Mouse (Mus musculus) liver, embryonic 14.5 days (tissue): ENCODE measurements at regions not wholly inside any gene's neighbourhood (a gene's known extent, or its start where the extent isn't known, plus 50 kb on each side); places are given as distances from the start of the nearest gene placed in this dataset.

Experiments used
- ATAC-seq: fragments of 200-750 bp; cut with Nextera tagmentation; 2 replicates; pipeline ENCODE4 v1.8.0; 2017; ENCODE audit warnings: moderate number of reproducible peaks, mild to moderate bottlenecking, moderate library complexity; ENCODE audit not compliant: insufficient read depth
- DNase-seq, 3 experiments: peaks; one replicate each; pipeline ENCODE4 v3.0.0-alpha.2; 2012 to 2013; ENCODE audit warnings: low read depth in 3 of 3, low spot score in 3 of 3
- H3K27ac ChIP-seq: fragments of 300-500 bp; sonication (generic); 2 replicates; pipeline ENCODE4 v1.5.1; 2014; ENCODE audit warnings: moderate library complexity, mild to moderate bottlenecking, control low read depth, inconsistent platforms
- H3K27me3 ChIP-seq: fragments of 300-500 bp; sonication (generic); 2 replicates; pipeline ENCODE4 v1.6.1; 2014; ENCODE audit warnings: mild to moderate bottlenecking, low read length, moderate library complexity; ENCODE audit not compliant: control insufficient read depth, insufficient read depth
- H3K36me3 ChIP-seq: fragments of 300-500 bp; sonication (generic); replicated peaks from 2 replicates; pipeline ENCODE4 v1.6.1; 2014; ENCODE audit warnings: low read depth; ENCODE audit not compliant: control insufficient read depth, insufficient read depth
- H3K4me1 ChIP-seq, 2 experiments: fragments of 200-500 bp in 1 of 2; fragments of 300-500 bp in 1 of 2; sonication (generic) in 1 of 2; replicated peaks; 2 replicates each; pipeline ENCODE4 v1.6.1; 2012 to 2014; ENCODE audit warnings: antibody characterized with exemption in 1 of 2, inconsistent platforms in 1 of 2, low read length in 1 of 2; ENCODE audit not compliant: control insufficient read depth in 2 of 2, insufficient read depth in 2 of 2
- H3K4me2 ChIP-seq: fragments of 300-500 bp; sonication (generic); 2 replicates; pipeline ENCODE4 v1.6.1; 2014; ENCODE audit warnings: low read depth, mild to moderate bottlenecking, control low read depth, moderate library complexity
- H3K4me3 ChIP-seq, 2 experiments: fragments of 200-500 bp in 1 of 2; fragments of 300-500 bp in 1 of 2; sonication (generic) in 1 of 2; 2 replicates each; pipeline ENCODE4 v1.5.1; 2012 to 2014; ENCODE audit warnings: low read depth in 2 of 2, low read length in 2 of 2, mild to moderate bottlenecking in 2 of 2, control low read depth in 1 of 2, inconsistent platforms in 1 of 2, moderate library complexity in 1 of 2; ENCODE audit not compliant: insufficient read depth in 1 of 2
- H3K9ac ChIP-seq: fragments of 300-500 bp; sonication (generic); replicated peaks from 2 replicates; pipeline ENCODE4 v1.6.1; 2014; ENCODE audit warnings: mild to moderate bottlenecking, control low read depth, moderate library complexity
- H3K9me3 ChIP-seq: fragments of 300-500 bp; sonication (generic); 2 replicates; pipeline ENCODE4 v1.6.1; 2016; ENCODE audit warnings: low read length, mixed read lengths; ENCODE audit not compliant: control insufficient read depth
- CTCF ChIP-seq: IDR thresholded peaks from 2 replicates; pipeline ENCODE4 v1.5.1; 2016; ENCODE audit warnings: antibody characterized with exemption, low read depth, control low read depth
- EP300 ChIP-seq: IDR thresholded peaks from 2 replicates; pipeline ENCODE4 v1.6.1; 2016; ENCODE audit warnings: antibody characterized with exemption, low read depth
- WGBS: fragments of 180-500 bp; shearing (Covaris S2); extraction: QIAGEN DNeasy Blood & Tissue Kit; methylation state at CpG from one replicate; pipeline ENCODE4 v1.1.7; 2014; ENCODE audit not compliant: insufficient replicate concordance; 5-methylcytosine and 5-hydroxymethylcytosine counted together

DNA sequence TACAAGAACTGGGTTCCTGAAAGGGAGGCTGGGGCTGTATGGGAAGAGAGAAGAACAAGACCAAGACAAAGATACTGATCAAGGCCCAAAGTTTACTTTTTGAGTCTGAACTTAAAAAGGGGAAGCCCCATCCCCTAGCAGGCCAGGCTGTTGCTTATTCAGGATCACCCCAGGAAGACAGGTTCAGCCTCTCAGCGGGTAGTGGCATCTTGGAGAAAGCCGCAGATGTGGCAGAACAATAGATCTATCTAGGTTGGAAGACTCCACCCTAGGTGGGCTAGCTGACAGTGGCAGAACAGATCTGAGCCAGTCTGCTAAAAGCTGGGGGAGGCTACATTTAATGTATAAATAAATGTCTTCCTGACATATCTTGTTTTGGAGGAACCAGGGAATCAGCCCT, 450.8 kb downstream of the Bckdhb start:
- no peak for DNase-seq
- Histone ChIP-seq H3K4me2 (no peak overlapping the region), H3K9ac (no peak overlapping the region), H3K4me3 (no peak overlapping the region), H3K27me3 (no peaks in the 10 kb centered on the region), H3K4me1 (no peaks in the 10 kb centered on the region), H3K27ac (no peak overlapping the region), H3K9me3 (no peaks in the 10 kb centered on the region), H3K36me3 (no peaks in the 10 kb centered on the region)
- WGBS, result 49% methylated on average over 2 of the region's 2 CpGs
- ATAC-seq, result no peak
- TF ChIP-seq EP300 (no peak), CTCF (no peak)

DNA sequence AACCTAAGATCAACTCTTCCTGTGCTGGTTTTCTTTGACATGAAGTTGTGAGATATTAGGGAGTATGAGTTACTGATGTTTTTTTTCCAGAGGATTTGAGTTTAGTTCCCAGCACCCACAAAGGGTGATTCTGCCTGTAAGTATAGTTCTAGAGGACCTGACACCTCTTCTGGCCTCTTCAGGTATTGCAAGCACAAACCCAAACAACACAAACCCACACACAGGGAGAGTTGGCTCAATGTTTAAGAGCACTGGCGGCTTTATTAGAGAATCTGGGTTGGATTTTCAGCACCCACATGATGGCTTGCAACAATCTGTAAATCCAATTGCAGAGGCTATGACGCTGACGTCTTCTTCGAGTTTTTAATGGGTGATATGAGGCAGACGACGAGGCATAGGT, 451.7 kb downstream of the Bckdhb start:
- no peaks in the 10 kb centered on the region for H3K27me3 ChIP-seq
- H3K9ac ChIP-seq, result no peak overlapping the region
- no peak for TF ChIP-seq CTCF
- TF ChIP-seq EP300, result no peak
- H3K4me3 ChIP-seq, result no peak overlapping the region
- ATAC-seq (no peak), DNase-seq (no peak)
- no peaks in the 10 kb centered on the region for H3K36me3 ChIP-seq
- no peak overlapping the region for H3K4me2 ChIP-seq
- H3K9me3 ChIP-seq, result no peaks in the 10 kb centered on the region
- WGBS, result 71% methylated on average over 6 of the region's 6 CpGs
- no peak overlapping the region for H3K27ac ChIP-seq
- H3K4me1 ChIP-seq, result no peaks in the 10 kb centered on the region

DNA sequence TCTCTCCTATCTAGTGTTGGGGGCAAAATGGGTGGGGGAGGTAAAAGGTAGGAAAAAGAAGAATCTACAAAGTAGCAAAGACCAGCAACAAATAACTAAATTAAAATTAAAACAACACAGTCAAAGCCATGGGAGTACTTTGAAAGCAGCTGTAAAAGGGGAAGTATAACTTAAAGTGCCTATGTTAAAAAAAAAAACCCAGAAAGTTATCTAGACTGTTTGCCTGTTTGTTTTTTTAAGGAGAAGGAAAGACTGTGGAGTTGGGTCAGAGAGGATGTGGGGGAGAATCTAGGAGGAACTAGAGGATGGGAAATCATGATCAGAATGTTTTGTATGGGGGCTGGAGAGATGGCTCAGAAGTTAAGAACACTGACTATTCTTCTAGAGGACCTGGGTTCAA, 457.0 kb downstream of the Bckdhb start:
- DNase-seq (no peak), ATAC-seq (no peak)
- Histone ChIP-seq H3K27ac (no peak overlapping the region), H3K27me3 (no peaks in the 10 kb centered on the region), H3K9me3 (no peaks in the 10 kb centered on the region), H3K4me1 (no peaks in the 10 kb centered on the region), H3K9ac (no peak overlapping the region), H3K4me3 (no peak overlapping the region), H3K4me2 (no peak overlapping the region), H3K36me3 (no peaks in the 10 kb centered on the region)
- TF ChIP-seq CTCF (no peak), EP300 (no peak)

DNA sequence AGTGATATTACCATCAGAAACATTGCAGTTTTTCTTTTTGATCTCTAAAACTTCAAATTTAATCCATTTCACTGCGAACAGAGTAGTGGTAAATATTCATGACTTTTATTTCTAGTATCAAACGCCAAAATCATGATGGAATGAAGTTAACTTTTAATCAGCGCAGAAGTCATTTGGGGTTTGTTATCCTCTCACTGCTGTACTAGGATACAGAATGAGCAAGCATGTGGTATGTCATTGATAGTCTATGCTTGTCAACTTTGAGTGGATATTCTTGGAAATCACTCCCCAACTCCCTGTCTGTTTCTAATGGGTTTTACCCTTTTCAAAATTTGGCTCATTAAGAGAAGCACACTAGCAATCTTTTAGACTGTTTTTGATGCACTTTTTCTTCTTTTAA, 464.9 kb downstream of the Bckdhb start:
- Histone ChIP-seq H3K9ac (no peak overlapping the region), H3K27me3 (no peaks in the 10 kb centered on the region), H3K27ac (no peak overlapping the region), H3K9me3 (no peaks in the 10 kb centered on the region), H3K4me1 (no peaks in the 10 kb centered on the region), H3K36me3 (no peaks in the 10 kb centered on the region), H3K4me2 (no peak overlapping the region), H3K4me3 (no peak overlapping the region)
- no peak for TF ChIP-seq EP300
- TF ChIP-seq CTCF, result no peak
- no peak for ATAC-seq
- 64% methylated on average over 3 of the region's 3 CpGs for WGBS
- no peak for DNase-seq

DNA sequence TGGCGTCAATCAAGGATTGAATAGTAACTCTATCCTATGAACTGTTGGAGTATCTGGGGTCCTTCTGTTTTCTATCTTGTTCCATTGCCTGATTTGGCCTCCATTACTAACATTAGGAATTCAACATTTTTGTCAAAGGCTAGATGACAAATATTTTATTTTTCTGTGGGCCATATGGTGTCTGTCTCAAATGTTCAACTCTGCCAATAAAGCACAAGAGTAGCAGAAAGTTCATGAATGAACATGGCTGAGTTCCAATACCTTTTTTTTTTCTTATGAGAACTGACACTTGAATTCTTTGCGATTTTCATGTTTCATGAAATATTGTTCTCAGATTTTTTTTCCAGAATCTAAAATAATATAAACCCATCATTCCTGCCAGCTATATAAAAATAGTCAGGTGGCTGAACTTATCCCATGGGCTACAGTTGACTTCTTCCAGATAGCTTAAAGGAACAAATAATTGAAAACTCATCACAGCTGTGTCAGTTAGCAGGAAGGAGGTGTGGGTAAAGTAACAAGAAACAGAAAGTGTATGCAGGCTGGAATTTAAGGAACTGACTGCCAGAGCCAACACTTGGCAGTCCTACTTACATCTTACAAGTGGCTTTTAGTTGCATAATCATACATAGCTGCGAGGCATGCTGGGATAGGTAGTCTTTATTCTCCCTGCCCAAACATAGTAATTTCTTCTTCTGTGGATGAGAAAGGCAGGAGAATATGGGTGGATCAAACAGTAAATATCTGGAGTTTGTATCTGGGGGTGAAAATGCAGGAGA, 469.8 kb downstream of the Bckdhb start:
- H3K9ac ChIP-seq, result no peak overlapping the region
- ATAC-seq (no peak), DNase-seq (no peak)
- 57% methylated on average over 3 of the region's 3 CpGs for WGBS
- no peak overlapping the region for H3K4me2 ChIP-seq
- H3K27ac ChIP-seq, result no peak overlapping the region
- H3K36me3 ChIP-seq, result no peaks in the 10 kb centered on the region
- H3K4me1 ChIP-seq, result no peaks in the 10 kb centered on the region
- no peaks in the 10 kb centered on the region for H3K27me3 ChIP-seq
- no peaks in the 10 kb centered on the region for H3K9me3 ChIP-seq
- no peak for TF ChIP-seq CTCF
- no peak for TF ChIP-seq EP300
- H3K4me3 ChIP-seq, result no peak overlapping the region
